Mouse (Mus musculus): Measurements from ENCODE around the gene Taf11.

Gene Taf11

DNA sequence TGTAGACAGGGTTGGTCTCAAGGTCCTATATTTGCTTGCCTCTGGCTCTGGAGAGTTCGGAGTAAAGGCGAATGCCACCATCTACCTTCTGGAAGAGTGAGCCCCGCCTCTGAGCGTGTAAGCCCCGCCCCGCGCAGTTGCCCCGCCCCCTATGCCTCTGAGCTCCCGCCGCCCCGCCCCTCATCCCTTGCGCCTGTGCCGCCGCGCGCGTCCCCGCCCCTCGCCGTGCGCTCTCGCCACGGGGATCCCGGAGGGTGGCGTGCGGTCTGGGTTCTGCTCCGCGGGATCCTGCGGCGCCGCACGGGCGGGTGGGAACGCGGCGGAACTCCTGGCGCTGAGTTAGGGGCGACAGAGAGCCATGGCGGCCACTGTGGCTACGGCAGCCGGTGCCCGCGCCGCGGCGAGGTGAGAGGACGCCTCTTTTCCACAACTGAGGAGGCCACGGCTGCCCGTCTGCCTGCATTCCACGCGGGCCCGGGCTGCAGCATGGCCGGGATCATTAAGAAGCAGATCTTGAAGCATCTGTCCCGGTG lies 53.3 kb downstream of the Taf11 start, which contains the start of gene Uhrf1bp1:
TSS of gene Uhrf1bp1 (plus strand) at position 177 of the 533 bp plus-strand sequence.
- DNase-seq (ENCODE audit: low read depth, low spot score), result peak; percentile 86

Data from mesoderm, embryonic 11.5 days (tissue).